Mouse (Mus musculus): ENCODE data around the gene Hand2. TPM values are rescaled to one million over a fixed set of nuclear protein-coding genes. Genes with fewer than 3 reads are reported as not detected.

Hand2 gene
- total and polyA plus RNA-seq, 3 experiments = not detected

GRCm38 (mm10) chr8:57353346-57354305 is 32.8 kb downstream of the Hand2 start:
- H3K9me3 ChIP-seq (replicated peaks; ENCODE audit: insufficient read depth, low read length) = no peaks in the 10 kb centered on the region

GRCm38 (mm10) chr8:57354876-57355275 is 34.1 kb downstream of the Hand2 start:
- H3K79me2 ChIP-seq (ENCODE audit: control insufficient read depth, insufficient read depth, low read length, poor library complexity) = no peaks in the 10 kb centered on the region
- H3K36me3 ChIP-seq (ENCODE audit: control insufficient read depth in 1 of 2, insufficient read depth in 2 of 2, low read length in 2 of 2) = no peaks in the 10 kb centered on the region
- H3K9ac ChIP-seq (ENCODE audit: control insufficient read depth, low read depth, low read length, poor library complexity, severe bottlenecking) = no peak overlapping the region
- no peak overlapping the region for H3K27ac ChIP-seq (ENCODE audit: control insufficient read depth, low read depth, low read length)
- no peaks in the 10 kb centered on the region; a peak in 1 of 4 replicates for H3K27me3 ChIP-seq (ENCODE audit: control insufficient read depth in 1 of 2, insufficient read depth in 2 of 2, low read length in 2 of 2)
- H3K4me3 ChIP-seq (ENCODE audit: control insufficient read depth in 1 of 2, insufficient read depth in 1 of 2, low read depth in 2 of 2, low read length in 2 of 2) = no peak overlapping the region
- no peak for DNase-seq (ENCODE audit: low read depth, low spot score)
- H3K4me1 ChIP-seq (ENCODE audit: control insufficient read depth in 1 of 2, insufficient read depth in 2 of 2, low read length in 2 of 2) = no peaks in the 10 kb centered on the region
- TF ChIP-seq BHLHE40 (IDR thresholded peaks at IDR 0.05; ENCODE audit: borderline replicate concordance, low read depth, low read length) (no peak), CHD2 (IDR thresholded peaks at IDR 0.05; ENCODE audit: low read length) (no peak), CHD1 (IDR thresholded peaks at IDR 0.05; ENCODE audit: low read depth, low read length) (no peak), POLR2AphosphoS5 (IDR thresholded peaks at IDR 0.05; ENCODE audit: borderline replicate concordance, low read depth, low read length) (no peak), MEF2A (IDR thresholded peaks at IDR 0.05; ENCODE audit: extremely low read depth, insufficient replicate concordance, low read depth, low read length, poor library complexity, severe bottlenecking) (no peak), ETS1 (IDR thresholded peaks at IDR 0.05; ENCODE audit: low read depth, low read length) (no peak), SMC3 (IDR thresholded peaks at IDR 0.05; ENCODE audit: low read depth, low read length) (no peak), GATA1 (IDR thresholded peaks at IDR 0.05; ENCODE audit: low read depth, low read length) (no peak), ZNF384 (IDR thresholded peaks at IDR 0.05; ENCODE audit: low read depth, low read length) (no peak), ZKSCAN1 (IDR thresholded peaks at IDR 0.05; ENCODE audit: low read depth, low read length) (no peak), POLR2AphosphoS2 (IDR thresholded peaks at IDR 0.05; ENCODE audit: low read length) (no peak), NRF1 (IDR thresholded peaks at IDR 0.05; ENCODE audit: insufficient read depth, low read depth, low read length, poor library complexity, severe bottlenecking) (no peak), JUND (IDR thresholded peaks at IDR 0.05; ENCODE audit: low read depth, low read length) (no peak), MXI1 (IDR thresholded peaks at IDR 0.05; ENCODE audit: low read depth, low read length) (no peak), MAZ (IDR thresholded peaks at IDR 0.05; ENCODE audit: low read depth, low read length) (no peak), POLR2A (IDR thresholded peaks at IDR 0.05; ENCODE audit: control insufficient read depth in 1 of 2, insufficient read depth in 1 of 2, low read depth in 1 of 2, low read length in 2 of 2, poor library complexity in 1 of 2) (no peak), RAD21 (IDR thresholded peaks at IDR 0.05; ENCODE audit: low read depth, low read length) (no peak), SIN3A (IDR thresholded peaks at IDR 0.05; ENCODE audit: low read length) (no peak)
- H3K9me3 ChIP-seq (replicated peaks; ENCODE audit: insufficient read depth, low read length) = no peaks in the 10 kb centered on the region

More at GRCm38 (mm10) chr8:57353346-57354305, 32.8 kb downstream of the Hand2 start:
- Histone ChIP-seq H3K79me2 (ENCODE audit: control insufficient read depth, insufficient read depth, low read length, poor library complexity) (no peaks in the 10 kb centered on the region), H3K36me3 (ENCODE audit: control insufficient read depth in 1 of 2, insufficient read depth in 2 of 2, low read length in 2 of 2) (no peaks in the 10 kb centered on the region), H3K4me3 (ENCODE audit: control insufficient read depth in 1 of 2, insufficient read depth in 1 of 2, low read depth in 2 of 2, low read length in 2 of 2) (no peak overlapping the region), H3K27me3 (ENCODE audit: control insufficient read depth in 1 of 2, insufficient read depth in 2 of 2, low read length in 2 of 2) (no peaks in the 10 kb centered on the region; a peak in 1 of 4 replicates), H3K4me1 (ENCODE audit: control insufficient read depth in 1 of 2, insufficient read depth in 2 of 2, low read length in 2 of 2) (no peaks in the 10 kb centered on the region), H3K9ac (ENCODE audit: control insufficient read depth, low read depth, low read length, poor library complexity, severe bottlenecking) (no peak overlapping the region), H3K27ac (ENCODE audit: control insufficient read depth, low read depth, low read length) (no peak overlapping the region)
- no peak for DNase-seq (ENCODE audit: low read depth, low spot score)
- TF ChIP-seq CHD1 (IDR thresholded peaks at IDR 0.05; ENCODE audit: low read depth, low read length) (no peak), CHD2 (IDR thresholded peaks at IDR 0.05; ENCODE audit: low read length) (no peak), MAZ (IDR thresholded peaks at IDR 0.05; ENCODE audit: low read depth, low read length) (no peak), NELFE (IDR thresholded peaks at IDR 0.05; ENCODE audit: low read depth, low read length) (no peak), TCF12 (IDR thresholded peaks at IDR 0.05; ENCODE audit: low read depth, low read length) (no peak), ZKSCAN1 (IDR thresholded peaks at IDR 0.05; ENCODE audit: low read depth, low read length) (no peak), HCFC1 (IDR thresholded peaks at IDR 0.05; ENCODE audit: low read depth, low read length) (no peak), MYC (IDR thresholded peaks at IDR 0.05; ENCODE audit: low read depth, low read length) (no peak), MAX (IDR thresholded peaks at IDR 0.05; ENCODE audit: low read length) (no peak), MXI1 (IDR thresholded peaks at IDR 0.05; ENCODE audit: low read depth, low read length) (no peak), RAD21 (IDR thresholded peaks at IDR 0.05; ENCODE audit: low read depth, low read length) (no peak), ETS1 (IDR thresholded peaks at IDR 0.05; ENCODE audit: low read depth, low read length) (no peak)
